Comparison of ENCODE assay signal across 17 mouse cellular contexts in the genomic region with DNA sequence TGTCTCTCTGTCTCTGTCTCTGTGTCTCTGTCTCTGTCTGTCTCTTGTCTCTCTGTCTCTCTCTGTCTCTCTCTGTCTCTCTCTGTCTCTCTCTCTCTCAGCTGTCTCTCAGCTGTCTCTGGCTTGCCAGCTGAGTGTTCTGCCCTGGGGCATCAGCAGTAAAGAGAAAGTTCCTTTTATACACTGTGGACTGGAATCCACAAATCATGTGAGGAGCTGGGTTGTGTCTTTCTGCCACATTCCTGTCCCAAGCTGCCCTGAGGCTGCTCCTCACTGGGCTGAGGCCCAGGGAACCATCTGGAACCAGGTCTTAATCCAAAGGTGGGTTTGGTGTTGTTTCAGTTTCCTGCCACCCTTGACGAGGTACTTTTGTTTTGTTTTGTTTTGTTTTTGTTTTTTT. TPM values are rescaled to one million over a fixed set of nuclear protein-coding genes. Genes with fewer than 3 reads are reported as not detected.
DNase-seq lines count a peak whose midpoint lies in the region; ATAC-seq and TF ChIP-seq lines count a peak whose summit lies in the region.
"Had no signal": no experiment of that assay in that cellular context is flagged by ENCODE, and none has a peak within 500 bp of the region (broad histone marks: within the 10 kb centered on the region; RNA-seq: fewer than 3 reads in every experiment).

No protein-coding gene starts in this region.

- no peak for TF ChIP-seq POLR2A in brain, embryonic 14.5 days (IDR thresholded peaks at IDR 0.05; ENCODE audit: borderline replicate concordance, extremely low read depth, insufficient read depth, insufficient read length, poor library complexity, severe bottlenecking)
- TF ChIP-seq POLR2A in myocyte (IDR thresholded peaks at IDR 0.05; ENCODE audit: insufficient read length, low read depth), result no peak

- no peaks in the 10 kb centered on the region for H3K79me2 ChIP-seq in myocyte (ENCODE audit: control insufficient read depth, insufficient read depth)

- no peak for ATAC-seq in heart, embryonic 14.5 days (ENCODE audit: insufficient number of reproducible peaks, insufficient read depth, low FRiP score, low read depth)
- ATAC-seq: intestine, embryonic 16.5 days had no signal

- H3K27ac ChIP-seq in heart, embryonic 14.5 days (replicated peaks in 1 of 2; ENCODE audit: control insufficient read depth in 1 of 2, insufficient read depth in 1 of 2, low read depth in 2 of 2, low read length in 2 of 2), result no peak overlapping the region
- H3K27ac ChIP-seq in hindbrain, embryonic 10.5 days, result no peak overlapping the region
- H3K27ac ChIP-seq: embryonic facial prominence, embryonic 15.5 days; forebrain, embryonic 10.5 days; hindbrain, embryonic 15.5 days; neural tube, embryonic 13.5 days had no signal

- intact Hi-C loops in heart, postnatal 25 days (cut with DNase I), result no loop called here

- no peak overlapping the region for H3ac ChIP-seq in myocyte (ENCODE audit: control insufficient read depth, insufficient read length)

- no peak overlapping the region for H3K4me3 ChIP-seq in heart, embryonic 14.5 days (ENCODE audit: control insufficient read depth in 1 of 2, insufficient read depth in 1 of 2, low read depth in 1 of 2, low read length in 2 of 2)
- no peak overlapping the region for H3K4me3 ChIP-seq in myocyte
- H3K4me3 ChIP-seq in hindbrain, embryonic 10.5 days, result no peak overlapping the region
- H3K4me3 ChIP-seq: embryonic facial prominence, embryonic 15.5 days; forebrain, embryonic 10.5 days; hindbrain, embryonic 15.5 days; neural tube, embryonic 13.5 days had no signal

- WGBS in heart, embryonic 14.5 days, result 24% methylated on average over 1 of the region's 1 CpGs
- WGBS in hindbrain, embryonic 10.5 days, result 43% methylated on average over 1 of the region's 1 CpGs

- TF ChIP-seq CTCF in brain, embryonic 14.5 days (IDR thresholded peaks at IDR 0.05; ENCODE audit: borderline replicate concordance, extremely low read depth, insufficient read depth, insufficient read length), result no peak

- no peaks in the 10 kb centered on the region for H3K27me3 ChIP-seq in heart, embryonic 14.5 days (ENCODE audit: control insufficient read depth, insufficient read depth, low read length)
- no peaks in the 10 kb centered on the region for H3K27me3 ChIP-seq in myocyte (ENCODE audit: control insufficient read depth, insufficient read depth, insufficient read length)
- no peaks in the 10 kb centered on the region for H3K27me3 ChIP-seq in hindbrain, embryonic 10.5 days (ENCODE audit: insufficient read depth, poor library complexity, severe bottlenecking)
- H3K27me3 ChIP-seq: embryonic facial prominence, embryonic 15.5 days; hindbrain, embryonic 15.5 days; neural tube, embryonic 13.5 days had no signal

- H3K36me3 ChIP-seq in heart, embryonic 14.5 days (ENCODE audit: control insufficient read depth, insufficient read depth, low read length), result no peaks in the 10 kb centered on the region
- no peaks in the 10 kb centered on the region for H3K36me3 ChIP-seq in myocyte (ENCODE audit: control insufficient read depth, insufficient read depth)
- H3K36me3 ChIP-seq in hindbrain, embryonic 10.5 days, result no peaks in the 10 kb centered on the region
- H3K36me3 ChIP-seq: embryonic facial prominence, embryonic 15.5 days; forebrain, embryonic 10.5 days; hindbrain, embryonic 15.5 days; neural tube, embryonic 13.5 days had no signal

- H3K4me2 ChIP-seq in heart, embryonic 14.5 days (ENCODE audit: low read length), result peak overlapping the region; percentile 7; the same call in 1 of the 2 replicates
- peak overlapping the region; percentile 75 for H3K4me2 ChIP-seq in myocyte (ENCODE audit: low read depth)
- H3K4me2 ChIP-seq: embryonic facial prominence, embryonic 15.5 days; hindbrain, embryonic 15.5 days; liver, embryonic 11.5 days; lung, embryonic 14.5 days; midbrain, embryonic 11.5 days; neural tube, embryonic 13.5 days had no signal

- no peaks in the 10 kb centered on the region for H3K9me3 ChIP-seq in heart, embryonic 14.5 days (ENCODE audit: control insufficient read depth, low read length)
- no peaks in the 10 kb centered on the region for H3K9me3 ChIP-seq in hindbrain, embryonic 10.5 days
- H3K9me3 ChIP-seq: embryonic facial prominence, embryonic 15.5 days; forebrain, embryonic 10.5 days; hindbrain, embryonic 15.5 days; neural tube, embryonic 13.5 days had no signal

- H3K9ac ChIP-seq in heart, embryonic 14.5 days (ENCODE audit: low read length), result peak overlapping the region; percentile 12; the same call in 1 of the 2 replicates
- H3K9ac ChIP-seq: embryonic facial prominence, embryonic 15.5 days; hindbrain, embryonic 15.5 days; lung, embryonic 14.5 days; neural tube, embryonic 13.5 days had no signal

- peaks cover 0 to 3% of the 10 kb centered on the region in 2 experiments; a peak in 1 of 4 replicates for H3K4me1 ChIP-seq in heart, embryonic 14.5 days (ENCODE audit: control insufficient read depth in 2 of 2, insufficient read depth in 2 of 2, low read length in 2 of 2)
- no peaks in the 10 kb centered on the region for H3K4me1 ChIP-seq in hindbrain, embryonic 10.5 days (replicated peaks)
- H3K4me1 ChIP-seq: hindbrain, embryonic 15.5 days; neural tube, embryonic 13.5 days had no signal

- DNase-seq in heart, postnatal 25 days (ENCODE audit: low spot score), result no peak
- peak; percentile 77 for DNase-seq in Muller cell, postnatal 12 days (ENCODE audit: inconsistent ontology term)
- DNase-seq in brain, embryonic 14.5 days (ENCODE audit: low read depth), result peak; percentile 7
- DNase-seq in hindbrain, embryonic 10.5 days (ENCODE audit: low spot score), result no peak
- DNase-seq in frontal cortex, postnatal 14 days (ENCODE audit: low spot score in 2 of 2), result no peak
- DNase-seq: cerebellum, postnatal 10 days; lung, embryonic 14.5 days; lung, postnatal 4 days had no signal

TF ChIP-seq in myocyte, 11 proteins besides CTCF, POLR2A, EP300 and RAD21:
- no peak for TF ChIP-seq TCF3 (IDR thresholded peaks at IDR 0.05; ENCODE audit: insufficient read length, low read depth)
- no peak for TF ChIP-seq USF1 (IDR thresholded peaks at IDR 0.05; ENCODE audit: low read depth)
- TF ChIP-seq CEBPB (IDR thresholded peaks at IDR 0.05; ENCODE audit: insufficient read depth, poor library complexity, severe bottlenecking), result no peak
- TF ChIP-seq POLR2AphosphoS2 (IDR thresholded peaks at IDR 0.05; ENCODE audit: insufficient read length, low read depth), result no peak
- TF ChIP-seq MYOD1 (IDR thresholded peaks at IDR 0.05; ENCODE audit: control insufficient read depth in 1 of 3, insufficient read length in 2 of 3, low read depth in 2 of 3), result no peak
- TF ChIP-seq TCF12 (IDR thresholded peaks at IDR 0.05; ENCODE audit: insufficient read depth, poor library complexity, severe bottlenecking), result peak; percentile 41
- TF ChIP-seq REST (IDR thresholded peaks at IDR 0.05; ENCODE audit: insufficient read depth, insufficient read length), result no peak
- TF ChIP-seq E2F4 (IDR thresholded peaks at IDR 0.05; ENCODE audit: insufficient read depth), result no peak
- TF ChIP-seq SRF (IDR thresholded peaks at IDR 0.05; ENCODE audit: control insufficient read depth, insufficient read length, low read depth), result no peak
- peak in 1 of 3 experiments; percentile 54 for TF ChIP-seq MYOG (IDR thresholded peaks at IDR 0.05; ENCODE audit: control insufficient read depth in 1 of 3, insufficient read depth in 1 of 3, insufficient read length in 2 of 3, low read depth in 2 of 3)
TF ChIP-seq in myocyte: peak in this region for 2.

RNA-seq across cellular contexts. Expression of a gene that starts 57.0 kb away (rescaled TPM):
- polyA plus RNA-seq in heart, embryonic 14.5 days (2014; fragmentation: Nextera tagmentation; extraction: Ambion mirVana), result 31.0 and 38.0 TPM in 2 replicates
- 100 to 1,000 TPM; 268 to 296 TPM for total RNA-seq in heart, postnatal 25 days (2021)
- 3.6 and 4.7 TPM in 2 replicates for polyA plus RNA-seq in brain, embryonic 14.5 days (2012; rRNA removed)
- 81.2 TPM for polyA plus RNA-seq in myocyte (2012; fragmentation: generic; extraction: Trizol)
- polyA plus RNA-seq in hindbrain, embryonic 10.5 days (2016; fragmentation: Nextera tagmentation; extraction: Ambion mirVana), result 18.7 and 32.0 TPM in 2 replicates

Comparison
In these comparisons a context has a peak if more than half of its experiments do, and no peak if none do; other contexts are left out.
1. DNase-seq: peak in Muller cell, postnatal 12 days (single experiment) and brain, embryonic 14.5 days (single experiment); none in heart, postnatal 25 days (single experiment), hindbrain, embryonic 10.5 days (single experiment) and frontal cortex, postnatal 14 days (0 of 2).